Mouse (Mus musculus) T-cell, adult 2 months (primary cell): ENCODE measurements around the gene Fstl3.

Source experiments
- DNase-seq: peaks from one replicate; pipeline ENCODE4 v3.0.0; 2022; ENCODE audit warnings: low spot score

The Fstl3 gene

GRCm38 (mm10) chr10:79762875-79763274 lies 14.2 kb upstream of the Fstl3 start:
- no peak for DNase-seq

- no peak for DNase-seq
These were observed 12.8 kb upstream of the Fstl3 start for GRCm38 (mm10) chr10:79764234-79764633.

GRCm38 (mm10) chr10:79765228-79765745 lies 11.8 kb upstream of the Fstl3 start:
- DNase-seq = no peak

GRCm38 (mm10) chr10:79766001-79766507 lies 11.0 kb upstream of the Fstl3 start:
- no peak for DNase-seq

- DNase-seq = peak; percentile 96
These were observed 10.4 kb upstream of the Fstl3 start, which contains the start of gene Rnf126 for GRCm38 (mm10) chr10:79766508-79767325. Rnf126 (minus strand) TSS chr10:79766952.

GRCm38 (mm10) chr10:79767372-79768244 lies 9.5 kb upstream of the Fstl3 start:
- DNase-seq = peak; percentile 60

- peak; percentile 47 for DNase-seq
These were observed 8.7 kb upstream of the Fstl3 start for GRCm38 (mm10) chr10:79768400-79768799.

- no peak for DNase-seq
These were observed 7.7 kb upstream of the Fstl3 start for GRCm38 (mm10) chr10:79769329-79769728.

GRCm38 (mm10) chr10:79772320-79772719 lies 4.8 kb upstream of the Fstl3 start:
- DNase-seq = no peak

GRCm38 (mm10) chr10:79773208-79773607 lies 3.9 kb upstream of the Fstl3 start:
- no peak for DNase-seq

GRCm38 (mm10) chr10:79774486-79775279 lies 2.4 kb upstream of the Fstl3 start:
- no peak for DNase-seq

- no peak for DNase-seq
These were observed 934 bp downstream of the Fstl3 start for GRCm38 (mm10) chr10:79778006-79778405.

- no peak for DNase-seq
These were observed 2.1 kb downstream of the Fstl3 start for GRCm38 (mm10) chr10:79779193-79779592.

- peak; percentile 94 for DNase-seq
These were observed 3.0 kb downstream of the Fstl3 start for GRCm38 (mm10) chr10:79779784-79780663.

GRCm38 (mm10) chr10:79780664-79781015 lies 3.6 kb downstream of the Fstl3 start:
- DNase-seq = no peak

- DNase-seq = no peak
These were observed 4.1 kb downstream of the Fstl3 start for GRCm38 (mm10) chr10:79781139-79781538.

- DNase-seq = no peak
These were observed 4.9 kb downstream of the Fstl3 start for GRCm38 (mm10) chr10:79781956-79782355.

GRCm38 (mm10) chr10:79783050-79783449 lies 6.0 kb downstream of the Fstl3 start:
- no peak for DNase-seq

- peak; percentile 46 for DNase-seq
These were observed 7.1 kb downstream of the Fstl3 start for GRCm38 (mm10) chr10:79783920-79784800.
